Mouse (Mus musculus): ENCODE measurements around the gene Cntn1.

- no peak for TF ChIP-seq CTCF (IDR thresholded peaks at IDR 0.05; ENCODE audit: extremely low read depth, insufficient read length, insufficient replicate concordance, low read depth, low read length)
- no peak for TF ChIP-seq POLR2A (IDR thresholded peaks at IDR 0.05; ENCODE audit: low read depth, low read length)
Observed at GRCm38 (mm10) chr15:92264980-92265707, 214.2 kb downstream of the Cntn1 start.

All from small intestine, adult 2 months (tissue).